Mouse (Mus musculus): ENCODE results near the gene Agps.
A peak's percentile ranks its signal among the peaks of the same experiment; 100 is the strongest.

- TF ChIP-seq CTCF (conservative IDR thresholded peaks at IDR 0.05; ENCODE audit: low read length) (peak; percentile 52), NANOG (IDR thresholded peaks at IDR 0.05; ENCODE audit: borderline replicate concordance, low read length) (no peak), POU5F1 (IDR thresholded peaks at IDR 0.05; ENCODE audit: borderline replicate concordance, low read length) (no peak)
These were observed 47.8 kb downstream of the Agps start for GRCm38 (mm10) chr2:75879791-75880190.
